Mouse (Mus musculus) neural tube, postnatal 0 days (tissue): ENCODE measurements around the gene Gm4312. TPM values are rescaled to one million over a fixed set of nuclear protein-coding genes. Genes with fewer than 3 reads are reported as not detected.

ENCODE experiments used
- polyA plus RNA-seq: library from polyadenylated mRNA; unstranded; fragments of >200 nt; fragmentation: Nextera tagmentation; extraction: Ambion mirVana; gene quantifications from 2 replicates; pipeline ENCODE4 v1.2.1, GENCODE M21; 2015

Gm4312 gene
- not detected in 2 replicates for polyA plus RNA-seq

GRCm38 (mm10) chr10:100382460-100382859, at the start of gene Gm4312:
Gene Gm4312 (minus strand): TSS chr10:100382560.

GRCm38 (mm10) chr10:100361038-100361437, 21.3 kb downstream of the Gm4312 start, which contains the start of gene Gm4307:
Gene Gm4307 (plus strand): TSS chr10:100361338.

GRCm38 (mm10) chr10:100350793-100351192, 31.6 kb downstream of the Gm4312 start, which contains the start of gene Gm4305:
Gene Gm4305 (plus strand): TSS chr10:100351093.

GRCm38 (mm10) chr10:100345672-100346071, 36.7 kb downstream of the Gm4312 start, which contains the start of gene Gm4303:
Gene Gm4303 (plus strand): TSS chr10:100345972.

DNA sequence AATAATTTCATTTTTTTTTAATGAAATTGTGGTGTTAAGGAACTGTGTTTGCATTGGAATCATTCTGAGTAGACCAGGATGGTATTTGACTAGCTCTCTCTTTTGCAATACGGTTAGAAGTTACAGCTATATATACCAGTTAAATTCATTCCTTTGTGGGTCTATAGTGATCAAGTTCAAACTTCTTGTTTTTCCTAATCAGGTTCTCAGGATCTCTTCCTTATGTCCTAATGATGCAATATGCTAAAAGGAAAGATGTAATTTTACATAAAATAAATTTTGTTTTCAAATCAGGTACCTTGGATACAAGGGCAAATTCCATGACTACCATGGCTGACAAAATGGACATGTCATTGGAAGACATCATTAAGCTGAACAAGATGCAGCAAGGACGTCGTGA, 41.8 kb downstream of the Gm4312 start, which contains the start of gene Gm4302:
Gene Gm4302 (plus strand): TSS at position 301 of the 400 bp plus-strand sequence.

GRCm38 (mm10) chr10:100335376-100335775, 47.0 kb downstream of the Gm4312 start, which contains the start of gene Gm4301:
Gene Gm4301 (plus strand): TSS chr10:100335676.

Other genes with a start within 250 kb of the Gm4312 start
- not detected in 2 replicates for gene Gm4301, start 46.9 kb downstream of the Gm4312 start, polyA plus RNA-seq
- not detected in 2 replicates for gene Gm4302, start 41.7 kb downstream of the Gm4312 start, polyA plus RNA-seq
- gene Gm4303, start 36.6 kb downstream of the Gm4312 start, polyA plus RNA-seq = not detected in 2 replicates
- gene Gm4305, start 31.5 kb downstream of the Gm4312 start, polyA plus RNA-seq = not detected in 2 replicates
- not detected in 2 replicates for gene Gm4307, start 21.2 kb downstream of the Gm4312 start, polyA plus RNA-seq
- gene Tmtc3, start 104.8 kb upstream of the Gm4312 start, polyA plus RNA-seq = 6.0 and 7.3 TPM in 2 replicates
- gene Cep290, start 105.0 kb upstream of the Gm4312 start, polyA plus RNA-seq = 4.9 and 5.1 TPM in 2 replicates
- 20.5 and 23.2 TPM in 2 replicates for gene 4930430F08Rik, start 207.9 kb upstream of the Gm4312 start, polyA plus RNA-seq
- 0.49 and 0.84 TPM in 2 replicates for gene 1700017N19Rik, start 207.9 kb upstream of the Gm4312 start, polyA plus RNA-seq